Mouse (Mus musculus): ENCODE data around the gene Pex6. TPM values are rescaled to one million over a fixed set of nuclear protein-coding genes. Genes with fewer than 3 reads are reported as not detected.

Gene Pex6
- total RNA-seq (2023), result 10 to 100 TPM; 28.4 to 29.5 TPM

DNA sequence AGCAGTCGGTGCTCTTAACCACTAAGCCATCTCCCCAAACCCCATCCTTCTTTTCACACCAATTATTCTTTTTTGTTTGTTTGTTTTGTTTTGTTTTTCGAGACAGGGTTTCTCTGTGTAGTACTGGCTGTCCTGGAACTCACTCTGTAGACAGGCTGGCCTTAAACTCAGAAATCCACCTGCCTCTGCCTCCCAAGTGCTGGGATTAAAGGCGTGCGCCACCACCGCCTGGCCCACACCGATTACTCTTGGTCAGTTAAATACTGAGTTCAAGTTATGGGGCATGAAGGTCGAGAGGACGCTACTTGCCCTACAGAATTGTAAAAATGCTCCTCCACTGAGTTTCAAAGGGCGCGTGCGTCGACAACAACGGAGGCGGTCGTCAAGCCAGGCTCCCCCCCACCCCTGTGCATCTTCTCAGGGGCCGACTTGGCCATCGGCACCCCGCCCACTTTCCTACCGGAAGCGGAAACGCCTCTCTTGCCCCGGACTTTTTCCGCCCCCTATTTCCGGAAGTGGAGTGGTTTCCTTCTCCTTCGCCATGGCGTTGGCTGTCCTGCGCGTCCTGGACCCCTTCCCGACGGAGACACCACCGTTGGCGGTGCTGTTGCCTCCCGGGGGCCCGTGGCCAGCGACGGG, at the start of gene Pex6:
Pex6 (plus strand) TSS at position 505 of the 639 bp plus-strand sequence.

DNA sequence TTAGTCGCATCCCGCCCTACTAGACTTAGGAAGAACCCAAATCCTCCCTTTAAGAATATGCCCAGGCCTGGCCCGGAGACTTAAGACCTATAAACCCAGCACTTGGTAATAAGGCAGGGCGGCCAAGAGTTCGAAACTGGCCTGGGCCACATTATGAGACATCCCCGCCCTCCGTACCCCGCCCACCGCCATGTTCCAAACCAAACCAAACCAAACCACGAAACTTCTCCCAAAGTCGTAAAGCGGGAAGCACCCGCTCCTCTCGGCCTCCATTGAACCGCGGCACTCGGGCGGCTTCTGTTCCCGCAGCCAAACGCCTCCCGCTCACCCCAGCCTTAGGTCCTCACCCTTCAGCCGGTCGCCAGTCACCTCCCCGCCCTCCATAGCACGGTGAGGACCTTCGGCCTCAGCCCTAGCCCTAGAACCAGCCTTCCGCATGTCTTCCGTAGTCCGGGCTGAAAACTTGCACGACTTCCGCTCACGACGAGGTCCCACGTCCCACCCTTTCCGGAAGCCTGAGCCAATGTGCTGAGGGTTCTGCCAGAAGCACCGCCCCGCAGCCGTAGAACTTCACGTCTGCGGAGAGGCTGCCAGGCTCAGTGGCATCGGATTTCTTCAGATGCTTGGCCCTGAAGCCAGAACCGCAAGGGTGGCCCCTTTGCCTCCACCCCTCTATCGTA, 37.3 kb upstream of the Pex6 start, which contains the start of gene Rrp36:
Rrp36 (minus strand) TSS at position 503 of the 680 bp plus-strand sequence.

DNA sequence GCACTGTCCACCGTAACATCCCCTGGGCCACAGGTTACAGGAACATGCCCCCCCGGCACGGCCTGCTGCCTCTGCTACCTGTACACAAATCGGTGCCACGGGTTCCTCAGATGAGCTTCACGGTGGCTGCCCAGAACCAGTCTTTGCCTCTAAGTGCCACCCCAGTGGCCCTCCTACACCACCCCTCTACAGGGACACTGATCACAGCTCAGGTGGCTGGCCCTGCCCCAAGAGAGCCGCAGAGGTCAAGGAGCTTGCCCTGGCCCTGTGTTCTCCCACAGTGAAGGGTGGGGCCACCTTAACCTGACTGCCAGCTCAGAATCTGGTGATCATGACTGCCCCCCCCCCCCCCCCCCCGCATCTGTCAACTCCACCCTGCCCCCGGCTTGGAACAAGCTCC, 32.8 kb upstream of the Pex6 start, which contains the start of gene Mea1:
Mea1 (plus strand) TSS at position 378 of the 400 bp plus-strand sequence.

DNA sequence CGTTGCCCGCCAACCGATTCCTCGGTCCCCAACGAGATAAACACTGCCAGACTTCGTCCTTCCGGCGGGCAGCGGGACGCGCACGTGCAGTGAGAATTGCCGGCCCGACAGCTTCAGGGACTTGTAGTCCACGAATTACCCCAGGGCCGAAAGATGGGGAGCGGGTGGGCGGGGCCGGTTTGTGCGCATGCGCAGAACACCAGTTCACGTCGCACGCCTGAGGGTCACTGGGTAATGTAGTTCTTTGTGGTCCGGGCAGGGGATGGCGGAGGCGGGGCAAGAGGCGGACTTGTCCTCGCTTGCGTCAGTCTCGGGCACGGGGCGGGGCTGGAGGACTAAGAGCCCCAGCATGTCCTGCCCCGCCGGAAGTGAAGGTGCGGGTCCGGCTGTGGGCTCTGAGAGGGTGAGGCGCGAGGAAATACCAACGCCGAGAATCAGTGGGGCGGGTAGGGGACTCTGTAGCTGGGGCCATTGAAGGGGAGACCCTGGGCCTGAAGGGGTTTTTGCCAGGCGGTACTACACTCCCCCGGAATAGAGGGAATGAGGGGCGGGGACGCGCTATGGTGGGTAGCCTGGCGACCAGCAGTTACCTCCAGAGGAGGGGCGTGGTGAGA, 30.4 kb upstream of the Pex6 start, which contains the start of gene Klhdc3:
Klhdc3 (minus strand) TSS at position 155 of the 614 bp plus-strand sequence.

DNA sequence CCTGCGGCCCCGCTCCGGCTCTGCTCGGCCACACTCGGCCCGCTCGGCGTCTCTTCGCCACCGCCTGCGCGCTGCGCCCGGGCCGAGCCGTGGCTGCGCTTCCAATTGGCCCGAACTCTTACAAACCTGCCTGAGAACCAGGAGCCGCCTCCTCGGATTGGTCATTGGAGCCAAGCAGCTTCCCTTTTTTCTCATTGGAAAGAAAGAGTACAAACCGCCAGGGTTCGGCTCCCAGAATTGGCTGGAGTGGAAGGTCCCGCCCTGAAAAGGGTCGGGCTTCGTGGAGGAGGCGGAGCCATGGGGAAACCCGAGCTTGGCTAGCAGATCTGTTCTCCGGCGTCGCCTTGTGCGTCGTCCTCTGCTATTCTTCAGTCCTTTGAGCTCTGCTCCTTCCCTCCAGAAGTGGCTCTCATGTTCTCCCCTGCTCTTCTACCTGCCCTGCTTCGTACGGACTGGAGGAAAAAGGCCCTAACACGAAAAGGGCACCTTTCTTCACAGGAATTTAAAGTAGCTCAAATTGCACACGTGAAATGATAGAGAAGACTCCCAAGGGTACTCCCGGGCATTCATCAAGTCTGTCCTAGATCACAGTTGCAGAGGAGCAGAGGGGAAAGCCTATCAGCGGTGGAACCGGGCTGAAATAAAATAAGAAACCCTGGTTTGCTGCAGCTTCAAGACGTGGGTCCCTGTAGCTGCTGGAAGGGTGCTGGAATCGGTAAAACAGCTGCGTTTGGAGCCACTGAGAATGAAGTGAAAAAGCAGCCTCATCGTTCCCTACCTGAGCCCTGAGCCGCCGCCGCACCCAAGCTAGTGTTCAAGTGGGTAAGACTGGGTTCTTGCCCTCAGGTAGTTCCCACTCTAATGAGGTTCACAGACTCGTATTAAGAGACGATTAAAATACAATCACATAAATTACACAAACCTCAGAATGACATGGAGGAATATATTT, 6.1 kb upstream of the Pex6 start, which contains the start of gene Ppp2r5d:
Ppp2r5d (minus strand) TSS at position 225 of the 949 bp plus-strand sequence.

DNA sequence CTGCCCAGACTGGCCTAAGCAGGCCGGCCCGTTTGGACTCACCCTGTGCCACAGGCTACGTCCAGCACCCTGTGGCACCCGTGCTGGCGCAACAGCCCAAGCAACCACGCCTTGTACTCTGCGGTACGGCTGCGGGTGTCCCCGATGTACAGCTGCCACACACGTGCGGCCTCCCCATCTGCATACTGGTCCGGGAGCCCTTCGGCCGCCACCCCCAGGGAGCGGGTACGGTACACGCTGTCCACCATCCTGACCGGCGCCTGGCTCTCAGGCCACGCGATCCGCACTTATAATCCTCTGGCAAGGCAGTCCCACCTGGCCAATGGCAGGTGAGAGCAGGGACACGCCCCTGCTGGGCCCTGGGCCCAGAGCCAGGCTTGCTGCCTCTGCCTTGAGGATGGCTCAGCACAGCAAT, 17.6 kb downstream of the Pex6 start, which contains the start of gene Gnmt:
Gnmt (minus strand) TSS at position 265 of the 415 bp plus-strand sequence.

DNA sequence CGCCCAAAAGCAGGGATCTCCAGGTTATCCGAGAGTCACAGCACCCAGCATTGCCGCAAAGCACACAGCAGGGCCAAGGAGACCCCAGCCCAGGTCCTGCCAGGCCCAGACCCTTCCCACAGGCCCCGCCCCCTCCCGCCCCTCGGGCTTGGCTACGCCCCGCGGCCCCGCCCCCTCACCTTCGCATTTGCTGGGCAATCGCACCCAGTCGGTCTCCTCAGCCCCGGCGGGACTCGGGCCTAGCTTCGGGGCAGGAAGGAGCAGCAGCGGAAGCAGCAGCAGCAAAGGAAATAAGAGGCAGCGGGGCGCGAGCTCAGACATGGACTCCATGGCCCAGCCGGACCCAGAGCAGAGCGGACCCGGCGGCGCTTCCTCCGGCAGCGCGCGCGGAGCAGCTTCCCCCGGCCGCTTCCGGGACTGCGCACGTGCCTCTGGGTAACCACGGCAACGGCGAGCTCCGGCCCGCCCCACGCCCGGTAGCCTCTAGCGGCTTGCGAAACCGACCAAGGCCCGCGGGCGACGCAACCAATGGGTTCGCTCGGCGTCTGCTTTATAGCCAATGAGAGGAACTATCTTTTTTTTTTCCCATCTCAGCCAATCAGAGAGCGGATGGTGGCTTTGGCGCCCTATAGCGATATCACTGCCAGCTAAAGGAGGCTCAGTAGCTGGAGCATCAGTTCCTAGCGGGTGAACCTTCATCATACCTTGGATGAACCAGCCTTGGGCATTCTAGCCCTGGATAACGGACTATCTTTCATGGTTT, 40.7 kb downstream of the Pex6 start, which contains the start of gene Cnpy3:
Cnpy3 (minus strand) TSS at position 421 of the 763 bp plus-strand sequence.

DNA sequence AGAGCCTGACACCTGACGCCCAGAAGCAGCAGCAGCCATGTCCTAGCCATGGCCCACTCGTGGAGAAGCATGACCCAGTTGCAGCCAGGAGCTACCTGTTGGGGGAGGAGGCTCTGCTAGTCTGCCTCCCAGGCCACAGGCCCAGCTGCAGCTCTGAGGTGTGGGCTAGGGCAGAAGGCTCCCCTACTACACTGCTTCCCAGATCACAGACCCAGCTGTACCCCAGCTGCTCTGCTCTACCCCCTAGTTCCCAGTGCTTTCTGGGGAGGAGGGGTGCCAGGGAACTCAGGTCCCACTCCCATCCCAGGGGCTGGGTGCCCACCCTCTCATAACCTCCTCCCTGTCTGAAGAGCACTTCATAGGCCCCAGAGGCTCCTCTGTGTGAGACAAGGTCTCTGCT, 52.3 kb downstream of the Pex6 start, which contains the start of gene Ptcra:
Ptcra (minus strand) TSS at position 169 of the 400 bp plus-strand sequence.

DNA sequence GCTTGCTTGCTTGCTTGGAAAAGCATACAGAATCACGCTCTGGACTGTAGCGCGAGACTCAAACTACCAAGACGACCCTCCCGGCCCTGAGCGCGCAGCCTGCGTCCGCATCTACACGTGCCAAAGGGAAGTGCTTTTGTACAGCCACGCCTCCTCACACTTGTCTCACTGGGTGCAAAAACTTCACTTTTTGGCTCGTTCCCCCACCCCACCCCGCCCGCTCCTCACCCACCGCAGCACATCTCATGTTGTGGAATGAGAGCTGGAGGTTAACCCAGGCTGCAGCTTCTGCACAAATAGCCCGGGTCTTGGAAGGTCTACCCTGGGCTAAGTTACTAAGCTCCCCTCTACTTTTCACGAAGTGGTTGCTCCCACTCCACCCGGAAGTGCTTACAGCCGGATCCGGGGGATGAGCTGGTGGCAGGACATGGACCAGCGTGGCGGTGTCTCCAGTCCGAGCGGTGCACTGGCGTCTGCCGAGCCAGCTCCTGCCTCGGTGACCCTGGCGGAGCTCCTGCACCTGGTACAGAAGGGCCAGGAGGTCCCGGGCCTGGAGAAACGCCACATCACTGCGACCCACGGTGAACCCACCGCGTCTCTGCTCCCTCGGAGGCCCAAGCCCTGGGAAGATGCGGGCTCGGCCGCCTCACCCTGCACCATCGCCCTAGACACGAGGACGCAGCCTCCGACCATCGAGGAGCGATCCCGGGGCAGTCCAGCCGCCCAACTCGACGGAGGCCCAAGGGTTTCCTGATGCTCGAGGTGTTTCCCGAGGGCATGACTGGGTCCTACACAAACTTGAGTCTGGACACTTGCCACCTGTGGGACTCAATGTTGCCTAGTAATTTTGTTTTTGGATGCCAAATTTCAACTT, 61.4 kb downstream of the Pex6 start, which contains the start of gene 2310039H08Rik:
2310039H08Rik (plus strand) TSS at position 232 of the 874 bp plus-strand sequence.

Other genes starting within 250 kb of the Pex6 start
- under 1 TPM in 1 of 2 experiments, not detected in 1; 0.08 TPM for gene Ttbk1, start 223.8 kb upstream of the Pex6 start, total RNA-seq (2023)
- gene Dnph1, start 214.8 kb upstream of the Pex6 start, total RNA-seq (2023), result under 1 TPM; 0.55 to 0.91 TPM
- gene Cul9, start 165.1 kb upstream of the Pex6 start, total RNA-seq (2023), result 10 to 100 TPM; 15.7 to 17.2 TPM
- gene Srf, start 155.3 kb upstream of the Pex6 start, total RNA-seq (2023), result 10 to 100 TPM; 42.4 to 66.7 TPM
- gene Ptk7, start 82.0 kb upstream of the Pex6 start, total RNA-seq (2023), result under 1 TPM in 1 of 2 experiments, not detected in 1; 0.13 TPM
- 10 to 100 TPM; 15.4 to 16.5 TPM for gene Klc4, start 65.4 kb upstream of the Pex6 start, total RNA-seq (2023)
- gene Mrpl2, start 65.2 kb upstream of the Pex6 start, total RNA-seq (2023), result 10 to 100 TPM; 28.2 to 28.9 TPM
- 1 to 10 TPM; 3.3 to 3.9 TPM for gene Cul7, start 61.1 kb upstream of the Pex6 start, total RNA-seq (2023)
- 10 to 100 TPM; 26.2 to 34.3 TPM for gene Rrp36, start 37.1 kb upstream of the Pex6 start, total RNA-seq (2023)
- gene Mea1, start 32.7 kb upstream of the Pex6 start, total RNA-seq (2023), result 10 to 100 TPM; 51.6 to 52.0 TPM
- 10 to 100 TPM; 63.0 to 63.2 TPM for gene Klhdc3, start 30.5 kb upstream of the Pex6 start, total RNA-seq (2023)
- gene Ppp2r5d, start 6.4 kb upstream of the Pex6 start, total RNA-seq (2023), result 10 to 100 TPM; 31.6 to 32.7 TPM
- 1 to 10 TPM; 4.1 to 4.3 TPM for gene Gnmt, start 17.7 kb downstream of the Pex6 start, total RNA-seq (2023)
- gene Cnpy3, start 40.8 kb downstream of the Pex6 start, total RNA-seq (2023), result 100 to 1,000 TPM; 164 to 171 TPM
- gene Ptcra, start 52.2 kb downstream of the Pex6 start, total RNA-seq (2023), result not detected
- 10 to 100 TPM; 11.8 to 13.2 TPM for gene 2310039H08Rik, start 61.2 kb downstream of the Pex6 start, total RNA-seq (2023)
- gene Rpl7l1, start 71.2 kb downstream of the Pex6 start, total RNA-seq (2023), result 10 to 100 TPM; 41.1 to 41.2 TPM
- gene Bicral, start 147.0 kb downstream of the Pex6 start, total RNA-seq (2023), result 10 to 100 TPM; 41.0 to 44.0 TPM
- gene Tbcc, start 179.2 kb downstream of the Pex6 start, total RNA-seq (2023), result 10 to 100 TPM; 14.9 to 15.8 TPM
- not detected for gene Prph2, start 199.0 kb downstream of the Pex6 start, total RNA-seq (2023)

All from monocyte, adult 59 days (primary cell).